Mouse (Mus musculus) intestine, embryonic 15.5 days (tissue): ENCODE measurements around the gene Lrwd1. TPM values are rescaled to one million over a fixed set of nuclear protein-coding genes. Genes with fewer than 3 reads are reported as not detected.

Experiments used
- ATAC-seq: fragments of 200-750 bp; cut with Nextera tagmentation; 2 replicates; pipeline ENCODE4 v1.8.0; 2017; ENCODE audit warnings: moderate TSS enrichment, moderate library complexity
- H3K27ac ChIP-seq: fragments of 300-500 bp; sonication (generic); 2 replicates; pipeline ENCODE4 v1.5.1; 2015; ENCODE audit warnings: mild to moderate bottlenecking, inconsistent platforms
- H3K27me3 ChIP-seq: fragments of 300-500 bp; sonication (generic); replicated peaks from 2 replicates; pipeline ENCODE4 v1.6.1; 2015; ENCODE audit warnings: inconsistent platforms
- H3K36me3 ChIP-seq: fragments of 300-500 bp; sonication (generic); 2 replicates; pipeline ENCODE4 v1.6.1; 2015; ENCODE audit warnings: inconsistent platforms
- H3K4me1 ChIP-seq: fragments of 300-500 bp; sonication (generic); replicated peaks from 2 replicates; pipeline ENCODE4 v1.6.1; 2015; ENCODE audit warnings: inconsistent platforms
- H3K4me2 ChIP-seq: fragments of 300-500 bp; sonication (generic); replicated peaks from 2 replicates; pipeline ENCODE4 v1.6.1; 2015; ENCODE audit warnings: mild to moderate bottlenecking, inconsistent platforms
- H3K4me3 ChIP-seq: fragments of 300-500 bp; sonication (generic); replicated peaks from 2 replicates; pipeline ENCODE4 v1.5.1; 2015; ENCODE audit warnings: inconsistent platforms
- H3K9ac ChIP-seq: fragments of 300-500 bp; sonication (generic); 2 replicates; pipeline ENCODE4 v1.6.1; 2015; ENCODE audit warnings: inconsistent platforms
- H3K9me3 ChIP-seq: fragments of 300-500 bp; sonication (generic); 2 replicates; pipeline ENCODE4 v1.6.1; 2016; ENCODE audit warnings: inconsistent platforms
- WGBS: fragments of 180-500 bp; shearing (Covaris S2); methylation state at CpG from one replicate; pipeline ENCODE4 v1.1.7; 2015; 5-methylcytosine and 5-hydroxymethylcytosine counted together
- polyA plus RNA-seq: library from polyadenylated mRNA; unstranded; fragments of >200 nt; fragmentation: Nextera tagmentation; extraction: Ambion mirVana; gene quantifications from 2 replicates; pipeline ENCODE4 v1.2.1, GENCODE M21; 2015

Lrwd1 gene
- polyA plus RNA-seq = 24.5 and 25.3 TPM in 2 replicates

DNA sequence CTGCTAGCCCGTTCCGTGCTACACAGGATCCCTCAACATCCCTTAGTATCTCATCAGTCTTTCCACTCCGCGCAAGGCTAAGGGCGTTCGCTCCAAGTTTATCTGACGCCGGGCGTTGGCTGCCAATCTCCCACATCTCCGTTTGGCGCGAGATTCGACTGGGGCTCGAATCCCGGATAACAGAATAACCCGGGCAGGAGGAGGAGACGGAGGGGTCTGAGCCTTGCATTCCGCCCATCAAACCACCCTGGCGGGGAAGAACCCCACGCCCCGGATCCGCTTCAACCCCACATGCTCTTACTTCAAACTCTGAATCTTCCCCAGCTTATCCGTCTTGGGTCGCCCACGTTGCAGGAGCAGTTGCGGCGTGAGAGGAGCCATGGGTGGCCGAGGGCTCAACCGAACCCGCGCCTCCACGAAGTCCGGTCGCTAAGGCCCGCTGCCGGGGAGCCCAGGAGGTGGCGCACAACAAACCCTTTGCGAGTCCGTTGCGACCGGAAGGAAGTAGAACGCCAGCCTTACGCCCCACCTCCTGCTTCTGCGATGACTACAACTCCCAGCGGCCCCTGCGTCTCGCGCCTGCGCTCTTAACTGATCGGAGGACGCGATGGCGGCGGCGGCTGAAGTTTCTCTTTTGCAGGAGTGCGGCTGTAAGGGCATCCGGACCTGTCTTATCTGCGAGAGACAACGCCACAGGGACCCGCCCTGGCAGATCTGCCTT is at the start of gene Lrwd1, which contains the start of gene Alkbh4:
Gene Lrwd1 (minus strand): TSS at position 504 of the 721 bp plus-strand sequence.
Gene Alkbh4 (plus strand): TSS at position 576 of the 721 bp plus-strand sequence.
- Histone ChIP-seq H3K27me3 (no peaks in the 10 kb centered on the region), H3K9ac (peak within 1 kb of the TSS; percentile 75), H3K4me2 (peak within 1 kb of the TSS; percentile 72), H3K4me1 (peaks cover 7% of the 10 kb centered on the region), H3K27ac (peak within 1 kb of the TSS; percentile 57; the same call in 1 of the 2 replicates), H3K36me3 (peaks cover 29% of the 10 kb centered on the region), H3K4me3 (peak within 1 kb of the TSS; percentile 64), H3K9me3 (no peaks in the 10 kb centered on the region)
- WGBS = under 1% methylated on average over 60 of the region's 60 CpGs
- peak; percentile 96 for ATAC-seq

DNA sequence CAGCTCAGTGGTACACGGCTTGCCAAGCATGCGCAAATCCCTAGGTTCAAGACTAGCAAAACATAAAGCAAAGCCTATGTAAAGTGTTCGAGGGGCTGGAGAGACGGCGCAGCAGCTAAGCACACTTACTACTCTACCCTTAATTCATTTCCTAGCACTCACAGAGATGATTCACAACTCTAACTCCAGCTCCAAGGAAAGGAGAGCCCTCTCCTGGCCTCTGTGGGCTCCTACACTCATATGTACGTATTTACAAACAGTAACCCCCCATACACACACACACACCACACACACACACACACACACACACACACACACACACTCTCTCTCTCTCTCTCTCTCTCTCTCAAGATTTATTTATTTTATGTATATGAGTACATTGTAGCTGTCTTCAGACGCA is 47.9 kb upstream of the Lrwd1 start:
- Histone ChIP-seq H3K4me3 (no peak overlapping the region), H3K9me3 (no peaks in the 10 kb centered on the region), H3K4me2 (no peak overlapping the region), H3K27ac (no peak overlapping the region), H3K27me3 (no peaks in the 10 kb centered on the region), H3K9ac (no peak overlapping the region), H3K4me1 (no peaks in the 10 kb centered on the region), H3K36me3 (peaks cover 35% of the 10 kb centered on the region)
- WGBS = 90% methylated on average over 7 of the region's 7 CpGs
- no peak for ATAC-seq

DNA sequence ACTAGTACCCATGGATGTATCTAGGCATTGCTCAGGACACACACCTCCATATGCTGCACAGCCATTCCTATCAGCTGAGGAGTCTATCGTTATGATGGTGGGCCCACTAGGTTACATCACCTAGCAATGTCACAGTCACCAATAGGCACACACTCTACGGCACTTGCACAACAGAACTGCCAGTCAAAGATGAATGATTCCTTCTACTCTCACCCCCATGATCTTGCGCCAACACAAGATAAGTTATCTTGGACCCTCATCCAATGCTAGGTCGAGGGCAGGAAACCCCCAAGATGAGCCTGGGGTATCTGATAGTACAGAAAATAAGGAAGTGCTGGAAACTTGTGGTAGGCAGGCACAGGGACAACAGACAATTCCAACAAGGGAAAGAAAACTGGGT is 47.0 kb upstream of the Lrwd1 start:
- no peak for ATAC-seq
- no peaks in the 10 kb centered on the region for H3K27me3 ChIP-seq
- H3K9me3 ChIP-seq = no peaks in the 10 kb centered on the region
- H3K9ac ChIP-seq = no peak overlapping the region
- no peak overlapping the region for H3K4me2 ChIP-seq
- H3K36me3 ChIP-seq = peaks cover 32% of the 10 kb centered on the region
- no peak overlapping the region for H3K27ac ChIP-seq
- WGBS = 89% methylated on average over 4 of the region's 4 CpGs
- no peaks in the 10 kb centered on the region for H3K4me1 ChIP-seq
- H3K4me3 ChIP-seq = no peak overlapping the region

GRCm38 (mm10) chr5:136182049-136182448 is 46.2 kb upstream of the Lrwd1 start:
- Histone ChIP-seq H3K27ac (no peak overlapping the region), H3K4me2 (no peak overlapping the region), H3K9ac (no peak overlapping the region), H3K9me3 (no peaks in the 10 kb centered on the region), H3K4me3 (no peak overlapping the region), H3K4me1 (no peaks in the 10 kb centered on the region), H3K27me3 (no peaks in the 10 kb centered on the region), H3K36me3 (peaks cover 29% of the 10 kb centered on the region)
- 90% methylated on average over 6 of the region's 6 CpGs for WGBS
- no peak for ATAC-seq

GRCm38 (mm10) chr5:136181197-136181596 is 45.3 kb upstream of the Lrwd1 start:
- no peak overlapping the region for H3K4me3 ChIP-seq
- no peak overlapping the region for H3K4me2 ChIP-seq
- H3K9me3 ChIP-seq = no peaks in the 10 kb centered on the region
- no peak for ATAC-seq
- H3K36me3 ChIP-seq = peaks cover 27% of the 10 kb centered on the region
- H3K27ac ChIP-seq = no peak overlapping the region
- 92% methylated on average over 6 of the region's 6 CpGs for WGBS
- H3K4me1 ChIP-seq = no peaks in the 10 kb centered on the region
- H3K9ac ChIP-seq = no peak overlapping the region
- no peaks in the 10 kb centered on the region for H3K27me3 ChIP-seq

GRCm38 (mm10) chr5:136179594-136179993 is 43.7 kb upstream of the Lrwd1 start:
- Histone ChIP-seq H3K9me3 (no peaks in the 10 kb centered on the region), H3K27ac (no peak overlapping the region), H3K27me3 (no peaks in the 10 kb centered on the region), H3K4me1 (no peaks in the 10 kb centered on the region), H3K4me3 (no peak overlapping the region), H3K36me3 (peaks cover 27% of the 10 kb centered on the region), H3K4me2 (no peak overlapping the region), H3K9ac (no peak overlapping the region)
- no peak for ATAC-seq
- WGBS = 84% methylated on average over 5 of the region's 5 CpGs

DNA sequence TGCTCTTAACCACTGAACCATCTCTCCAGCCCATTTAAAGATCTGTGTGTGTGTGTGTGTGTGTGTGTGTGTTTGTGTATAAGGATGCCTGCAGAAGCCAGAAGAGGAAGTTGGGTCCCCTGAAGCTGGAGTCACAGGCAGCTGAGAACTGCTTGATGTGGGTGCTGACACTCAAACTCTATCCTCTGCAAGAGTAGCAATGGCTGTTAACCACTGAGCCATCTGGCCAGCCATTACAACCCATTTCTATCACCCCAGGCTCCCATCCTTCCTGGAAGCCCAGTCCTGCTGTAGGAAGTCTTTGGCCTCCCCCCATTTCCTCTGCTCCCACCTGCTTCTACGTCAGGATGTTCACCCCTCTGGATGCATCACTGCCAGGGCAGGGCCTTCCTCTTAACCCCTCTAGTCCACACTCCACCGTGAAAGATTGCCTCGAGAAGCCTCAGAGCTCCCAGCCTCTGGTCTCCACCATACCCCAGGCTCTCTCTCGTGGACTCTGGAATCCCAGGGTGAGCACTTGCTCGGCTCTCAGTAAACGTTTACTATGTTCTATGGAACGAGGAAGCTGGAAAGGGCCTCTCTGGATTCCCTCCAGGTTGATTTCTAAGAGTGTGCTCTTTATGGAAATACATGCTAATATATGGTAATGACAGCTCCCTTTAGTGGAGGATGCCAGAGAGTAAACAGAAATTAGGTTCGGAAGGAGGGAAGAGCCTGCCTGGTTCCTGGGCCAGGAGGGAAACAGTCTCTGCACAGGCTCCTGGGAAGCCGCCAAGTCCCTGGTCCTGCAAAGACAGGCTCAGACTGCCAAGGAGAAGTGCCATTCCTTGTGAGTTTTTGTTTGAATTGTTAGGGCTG is 38.0 kb upstream of the Lrwd1 start:
- no peak overlapping the region for H3K4me3 ChIP-seq
- H3K4me2 ChIP-seq = 0 out of 2 replicates have a peak overlapping the region, but pooled peaks have one; percentile 14
- H3K9ac ChIP-seq = no peak overlapping the region
- H3K36me3 ChIP-seq = no peaks in the 10 kb centered on the region
- no peaks in the 10 kb centered on the region for H3K9me3 ChIP-seq
- no peaks in the 10 kb centered on the region for H3K27me3 ChIP-seq
- no peak for ATAC-seq
- H3K27ac ChIP-seq = peak overlapping the region; percentile 61
- WGBS = 29% methylated on average over 9 of the region's 9 CpGs
- H3K4me1 ChIP-seq = peaks cover 24% of the 10 kb centered on the region

DNA sequence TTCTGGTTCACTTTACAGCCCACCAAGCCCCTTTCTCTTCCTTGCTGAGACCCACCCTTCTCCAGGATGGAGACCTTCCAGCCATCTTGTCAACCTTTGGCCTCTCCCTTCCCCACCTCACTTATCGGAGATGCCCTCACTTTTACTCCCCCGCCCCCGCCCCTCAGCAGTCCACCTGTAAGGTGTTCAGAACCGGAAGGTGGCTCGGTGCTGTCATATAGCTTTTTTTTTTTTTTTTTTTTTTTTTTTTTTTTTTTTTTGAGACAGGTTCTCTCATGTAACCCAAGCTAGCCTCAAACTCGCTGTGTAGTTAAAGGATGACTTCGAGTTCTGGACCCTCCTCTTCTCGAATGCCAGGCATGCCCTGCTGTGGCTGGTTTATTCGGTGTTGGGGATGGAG is 37.1 kb upstream of the Lrwd1 start:
- Histone ChIP-seq H3K36me3 (no peaks in the 10 kb centered on the region), H3K9ac (no peak overlapping the region), H3K9me3 (no peaks in the 10 kb centered on the region), H3K4me2 (no peak overlapping the region), H3K4me1 (peaks cover 24% of the 10 kb centered on the region), H3K27me3 (no peaks in the 10 kb centered on the region), H3K27ac (no peak overlapping the region; the same call in 1 of the 2 replicates), H3K4me3 (no peak overlapping the region)
- ATAC-seq = no peak
- 69% methylated on average over 9 of the region's 9 CpGs for WGBS

- peak overlapping the region; percentile 90 for H3K4me2 ChIP-seq
- H3K9ac ChIP-seq = peak overlapping the region; percentile 50
- ATAC-seq = no peak
- peaks cover 24% of the 10 kb centered on the region for H3K4me1 ChIP-seq
- 27% methylated on average over 17 of the region's 17 CpGs for WGBS
- no peaks in the 10 kb centered on the region for H3K9me3 ChIP-seq
- peak overlapping the region; percentile 52 for H3K4me3 ChIP-seq
- peak overlapping the region; percentile 71 for H3K27ac ChIP-seq
- no peaks in the 10 kb centered on the region for H3K36me3 ChIP-seq
- H3K27me3 ChIP-seq = no peaks in the 10 kb centered on the region
Observed at GRCm38 (mm10) chr5:136171363-136172341, 35.8 kb upstream of the Lrwd1 start.

DNA sequence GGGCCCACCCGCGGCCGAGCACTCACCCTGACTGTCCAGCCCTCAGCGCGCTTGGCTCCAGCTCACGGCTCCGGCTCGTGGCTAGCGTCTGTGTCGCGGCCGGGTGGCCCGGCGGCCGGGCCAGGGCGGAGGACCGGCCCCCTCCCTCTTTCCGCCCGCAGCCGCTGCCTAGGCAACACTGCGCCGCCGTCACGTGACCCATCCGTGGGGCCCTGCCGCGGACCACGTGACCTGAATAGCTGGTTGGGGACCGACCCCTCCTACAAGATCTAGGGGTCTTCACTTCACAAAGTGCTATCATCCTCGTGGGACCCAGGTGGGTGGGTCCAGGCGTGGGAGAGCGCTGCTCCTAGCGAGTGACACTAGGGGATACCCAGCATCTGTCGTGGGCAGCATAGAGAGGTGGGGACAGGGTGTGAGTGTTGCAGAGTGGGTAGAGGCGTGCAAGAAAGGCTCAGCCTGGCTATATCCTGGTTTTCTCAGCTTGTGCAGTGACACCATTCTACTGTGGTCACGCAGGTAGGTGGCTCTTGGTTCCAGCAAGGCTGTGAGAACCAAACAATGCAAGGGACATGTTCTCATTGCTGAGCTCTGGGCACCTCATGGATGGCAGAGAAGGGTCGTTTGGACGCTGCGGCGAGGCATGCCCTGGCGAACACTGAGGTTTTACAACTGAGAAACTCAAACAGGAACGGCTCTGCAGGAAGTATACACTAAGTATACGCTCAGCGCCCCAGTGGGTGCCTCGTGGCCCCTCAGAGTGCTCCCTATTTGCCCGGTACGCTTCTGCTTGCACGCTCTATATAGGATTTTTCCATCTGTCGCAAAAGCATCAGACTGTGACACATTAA is 34.9 kb upstream of the Lrwd1 start, which contains the start of gene Orai2:
Gene Orai2 (minus strand): TSS at position 202 of the 851 bp plus-strand sequence.
- peak; percentile 84 for ATAC-seq
- Histone ChIP-seq H3K4me1 (peaks cover 24% of the 10 kb centered on the region), H3K4me3 (peak within 1 kb of the TSS; percentile 52), H3K27me3 (no peaks in the 10 kb centered on the region), H3K27ac (peak within 1 kb of the TSS; percentile 71), H3K9ac (peak within 1 kb of the TSS; percentile 50), H3K9me3 (no peaks in the 10 kb centered on the region), H3K4me2 (peak within 1 kb of the TSS; percentile 90), H3K36me3 (no peaks in the 10 kb centered on the region)
- 3% methylated on average over 49 of the region's 49 CpGs for WGBS
